Mouse (Mus musculus): ENCODE results near the gene Coasy.

The Coasy gene

DNA sequence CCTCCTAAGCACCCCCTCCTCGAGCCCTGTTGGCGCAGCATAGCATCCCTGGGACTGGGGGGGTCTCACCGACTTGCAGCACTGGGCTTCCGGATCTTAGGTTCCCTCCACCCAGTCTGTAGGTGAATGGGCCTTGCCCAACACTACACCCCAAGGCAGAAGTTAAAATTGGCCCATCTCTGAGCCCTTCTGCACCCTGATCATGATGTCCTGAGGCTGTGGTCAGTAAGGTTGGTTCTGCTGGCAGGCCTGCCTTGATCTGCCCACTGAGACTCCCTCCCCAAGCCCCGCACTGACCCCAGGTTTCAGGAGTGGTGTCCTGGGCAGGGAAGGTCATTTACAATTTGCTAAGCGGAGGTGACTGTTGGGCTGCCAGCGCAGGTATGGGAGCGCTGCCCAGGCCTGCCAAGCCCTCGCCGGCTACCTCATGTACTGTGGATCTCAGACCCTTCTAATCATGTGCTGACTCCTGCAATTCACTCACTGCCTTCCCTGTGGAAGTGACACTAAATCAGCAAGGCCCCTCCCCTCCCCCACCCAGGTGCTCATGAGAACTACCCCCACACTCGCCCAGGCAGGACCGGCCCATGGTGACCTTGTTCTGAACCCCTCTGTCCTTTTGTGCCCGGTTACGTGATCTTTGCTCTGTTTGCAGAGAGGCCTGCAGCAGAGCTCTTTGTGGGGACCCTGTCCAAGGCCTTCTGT, 19.2 kb upstream of the Coasy start:
- no peak for DNase-seq (ENCODE audit: extremely low read depth, low read depth, low spot score)

DNA sequence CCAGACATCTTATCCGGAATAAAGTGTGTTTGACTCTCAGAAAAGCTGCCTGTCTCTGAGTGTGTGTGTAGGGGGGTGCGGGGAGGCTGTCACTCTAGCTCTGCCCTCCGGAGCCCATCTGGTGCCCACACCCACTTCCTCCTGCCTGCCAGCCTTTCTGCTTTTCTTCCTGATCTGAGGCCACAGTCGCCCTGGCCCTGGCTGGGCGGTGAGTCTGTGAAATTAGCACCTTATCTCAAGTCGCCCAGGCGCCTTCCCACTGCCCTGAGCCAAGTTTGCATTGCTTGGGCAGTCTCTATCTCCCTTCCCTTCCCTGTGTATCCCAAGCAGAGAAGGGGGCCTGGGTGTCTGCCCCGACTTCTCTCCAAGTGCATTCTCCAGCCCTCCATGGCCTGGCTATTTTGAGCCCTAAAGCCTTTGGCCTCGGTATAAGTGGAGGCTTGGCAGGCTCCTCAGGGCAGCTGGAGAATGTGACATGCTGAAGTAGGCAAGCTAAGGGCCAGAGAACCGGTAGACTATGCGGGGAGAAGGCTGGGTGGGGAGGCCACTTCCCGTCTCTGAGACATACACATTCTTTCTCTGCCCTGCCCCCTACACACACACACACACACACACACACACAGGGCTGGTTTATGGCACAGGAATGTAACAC, 18.6 kb upstream of the Coasy start:
- DNase-seq (ENCODE audit: extremely low read depth, low read depth, low spot score), result no peak

DNA sequence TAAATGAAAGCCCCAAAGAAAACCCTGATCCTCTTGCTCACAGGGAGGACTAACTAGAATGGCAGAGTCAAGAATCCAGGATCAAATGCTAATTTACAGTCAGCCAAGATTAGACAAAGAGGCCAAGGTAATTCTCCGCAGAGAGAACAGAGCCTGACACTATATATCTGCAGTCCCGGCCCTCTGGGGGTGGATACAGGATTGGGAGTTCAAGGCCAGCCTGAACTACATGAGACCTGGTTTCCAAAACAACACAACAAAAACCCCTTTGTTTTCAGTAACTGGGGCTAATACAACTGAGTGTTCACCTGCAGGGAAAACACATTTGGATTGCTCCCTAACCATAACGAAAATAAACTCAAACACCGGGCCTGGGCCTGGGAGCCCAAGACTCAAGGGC, 17.9 kb upstream of the Coasy start:
- DNase-seq (ENCODE audit: extremely low read depth, low read depth, low spot score), result no peak

DNA sequence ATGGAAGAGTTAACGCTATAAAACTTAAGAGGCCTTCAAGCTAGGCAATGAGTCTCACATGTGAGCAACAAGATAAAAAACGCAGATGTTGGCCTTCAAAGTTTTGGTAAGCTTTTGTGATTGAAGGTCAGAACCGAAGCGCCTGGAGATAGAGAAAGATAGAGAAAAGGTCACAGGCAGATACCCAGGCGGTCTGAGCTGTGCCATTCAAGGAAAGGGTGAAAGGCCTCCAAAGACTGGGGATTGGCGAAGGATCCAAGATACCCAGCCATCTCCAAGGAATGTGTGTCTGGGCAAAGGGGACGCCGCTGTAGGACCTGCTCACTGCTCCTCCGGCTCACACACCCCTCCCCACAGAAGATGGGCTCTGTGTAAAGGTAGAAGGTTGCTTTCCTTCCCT, 17.4 kb upstream of the Coasy start:
- no peak for DNase-seq (ENCODE audit: extremely low read depth, low read depth, low spot score)

DNA sequence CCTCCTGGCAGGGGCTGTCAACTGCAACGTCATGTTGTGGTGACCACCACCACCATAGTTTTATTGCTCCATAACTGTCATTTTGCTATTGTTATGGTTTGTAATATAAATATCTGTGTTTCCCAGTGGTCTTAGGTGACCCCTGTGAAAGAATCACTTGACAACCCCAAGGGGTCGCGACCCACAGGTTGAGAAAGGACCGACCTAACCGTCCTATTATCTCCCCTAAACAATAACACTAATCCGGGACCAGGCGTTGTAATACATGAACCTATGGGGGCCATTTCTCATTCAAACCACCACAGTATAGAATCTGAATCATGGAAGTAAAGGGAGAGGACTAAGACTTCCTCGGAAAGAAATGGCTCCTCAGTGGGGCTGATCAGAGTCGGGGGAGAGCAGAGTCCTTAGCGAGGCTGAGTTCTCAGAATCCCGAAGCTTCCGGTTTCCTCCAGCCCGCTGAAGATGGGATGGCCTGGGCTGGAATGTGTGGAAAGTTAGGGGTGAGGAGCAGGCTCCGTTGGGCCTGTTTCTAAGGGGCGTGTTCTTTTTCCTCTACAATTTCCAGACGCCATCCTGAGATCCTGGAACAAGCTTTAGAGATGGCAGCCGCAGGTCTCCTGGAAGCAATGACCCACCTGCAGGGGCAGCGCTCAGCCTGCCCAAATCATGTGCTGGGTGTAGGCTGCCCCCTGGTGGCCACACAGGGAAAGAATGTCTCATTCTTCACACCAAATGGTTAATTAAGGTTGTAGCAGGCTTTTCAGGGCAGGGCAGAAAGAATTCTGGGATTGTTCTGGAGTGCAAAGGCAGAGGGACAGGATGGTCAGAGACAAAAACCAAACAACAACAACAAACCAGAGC, 15.6 kb upstream of the Coasy start:
- no peak for DNase-seq (ENCODE audit: extremely low read depth, low read depth, low spot score)

DNA sequence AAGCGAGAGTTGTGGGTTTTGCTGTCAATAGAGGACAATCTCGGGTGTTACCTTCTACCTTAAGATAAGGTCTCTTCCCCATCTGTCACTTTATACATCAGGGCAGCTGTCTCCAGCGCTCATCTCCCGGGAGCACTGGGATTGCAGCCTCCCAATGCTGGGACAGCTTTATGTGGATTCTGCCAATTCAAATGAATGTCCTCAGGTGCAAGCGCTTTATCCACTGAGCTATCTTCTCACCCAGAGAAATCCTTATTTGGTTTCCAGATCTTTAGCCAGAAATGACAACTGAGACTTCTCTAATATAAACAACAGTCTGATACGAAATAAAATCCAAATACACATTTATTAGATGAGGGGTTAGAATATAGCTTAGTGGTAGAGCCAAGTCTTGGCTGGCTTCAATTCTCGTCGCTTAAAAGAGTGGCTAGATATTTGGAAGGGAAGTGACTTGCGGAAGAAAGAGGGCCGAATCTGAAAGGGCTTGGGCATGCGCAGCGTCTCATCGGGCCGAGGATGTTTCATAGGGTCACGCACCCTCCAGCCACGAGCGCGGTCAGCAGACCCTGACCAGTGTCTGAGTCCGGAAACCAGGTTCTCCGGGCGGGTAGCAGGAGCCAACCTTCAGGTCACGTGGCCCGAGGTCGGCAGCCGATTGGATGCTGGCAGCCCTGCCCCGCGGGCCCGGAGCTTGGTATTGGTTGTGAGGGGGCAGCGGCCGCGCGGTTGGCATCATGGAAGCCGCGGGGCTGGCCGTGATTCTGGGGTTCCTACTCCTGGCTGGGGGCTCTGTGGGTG, 12.8 kb upstream of the Coasy start, which contains the start of gene Naglu:
Gene Naglu, plus strand, starts transcription at position 622 of the 798 bp plus-strand sequence.
- DNase-seq (ENCODE audit: extremely low read depth, low read depth, low spot score), result no peak

DNA sequence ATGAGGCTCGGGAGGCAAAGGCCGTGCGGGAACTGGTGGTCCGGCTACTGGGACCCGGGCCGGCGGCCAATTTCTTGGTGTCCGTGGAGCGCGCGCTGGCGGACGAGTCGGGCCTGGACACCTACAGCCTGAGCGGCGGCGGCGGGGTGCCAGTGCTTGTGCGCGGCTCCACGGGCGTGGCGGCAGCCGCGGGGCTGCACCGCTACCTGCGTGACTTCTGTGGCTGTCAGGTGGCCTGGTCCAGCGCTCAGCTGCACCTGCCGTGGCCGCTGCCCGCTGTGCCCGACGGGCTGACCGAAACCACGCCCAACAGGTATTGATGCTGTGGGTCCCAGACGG, 12.2 kb upstream of the Coasy start:
- DNase-seq (ENCODE audit: extremely low read depth, low read depth, low spot score), result no peak

DNA sequence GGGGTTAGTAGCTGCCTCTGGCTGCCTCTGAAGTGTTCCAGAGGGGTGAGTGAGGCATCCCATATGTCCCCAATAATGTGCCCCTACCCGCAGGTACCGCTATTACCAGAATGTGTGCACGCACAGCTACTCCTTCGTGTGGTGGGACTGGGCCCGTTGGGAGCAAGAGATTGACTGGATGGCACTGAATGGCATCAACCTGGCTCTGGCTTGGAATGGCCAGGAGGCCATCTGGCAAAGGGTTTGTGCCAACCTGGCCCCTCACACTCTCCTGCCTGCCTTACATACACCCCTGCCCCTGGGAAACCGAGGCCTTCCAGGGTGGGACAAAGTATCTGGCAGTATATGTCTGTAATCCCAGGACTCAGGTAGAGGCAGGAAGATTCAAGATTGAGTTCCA, 11.4 kb upstream of the Coasy start:
- DNase-seq (ENCODE audit: extremely low read depth, low read depth, low spot score), result no peak

DNA sequence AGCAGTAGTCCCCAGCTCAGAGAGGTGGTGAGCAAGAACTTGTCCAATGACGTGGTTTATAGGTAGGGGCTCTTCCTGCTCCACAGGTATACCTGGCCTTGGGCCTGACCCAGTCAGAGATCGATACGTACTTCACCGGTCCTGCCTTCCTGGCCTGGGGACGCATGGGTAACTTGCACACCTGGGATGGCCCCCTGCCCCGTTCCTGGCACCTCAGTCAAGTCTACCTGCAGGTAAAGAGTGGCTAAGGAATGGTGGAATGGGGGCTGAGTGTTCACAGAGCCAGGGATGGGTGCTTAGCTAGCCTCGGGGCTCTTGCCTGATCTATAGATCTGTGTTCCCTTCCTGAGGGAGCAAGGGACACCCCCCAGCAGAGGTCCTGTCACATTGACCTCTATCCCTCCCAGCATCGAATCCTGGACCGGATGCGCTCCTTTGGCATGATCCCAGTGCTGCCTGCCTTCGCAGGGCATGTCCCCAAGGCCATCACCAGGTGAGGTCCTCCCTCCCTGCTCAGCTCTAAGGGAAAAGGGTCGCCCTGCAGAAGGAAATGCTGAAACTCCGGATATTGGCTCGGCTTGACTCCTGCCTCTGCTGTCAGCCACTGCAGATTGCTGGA, 10.4 kb upstream of the Coasy start:
- DNase-seq (ENCODE audit: extremely low read depth, low read depth, low spot score), result no peak

DNA sequence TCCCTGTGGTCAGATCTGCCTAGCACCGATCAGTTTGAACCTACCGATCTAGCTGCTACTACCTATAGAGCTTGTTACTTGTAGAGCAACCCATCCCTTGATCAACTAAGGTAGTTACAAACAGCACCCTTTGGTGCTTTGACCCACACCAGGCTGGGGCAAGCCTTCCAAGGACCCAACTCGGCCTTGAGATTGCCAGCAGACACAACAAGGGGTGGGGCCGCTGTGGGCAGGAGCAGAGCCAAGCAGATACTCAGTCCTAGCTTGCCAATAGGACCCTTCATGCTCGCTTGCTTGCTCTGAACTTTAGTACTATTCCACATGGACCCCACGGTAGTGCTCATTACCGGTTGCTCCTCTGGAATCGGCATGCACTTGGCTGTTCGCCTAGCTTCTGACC, 4.2 kb upstream of the Coasy start, which contains the start of gene Hsd17b1:
Gene Hsd17b1, plus strand, starts transcription at position 291 of the 400 bp plus-strand sequence.
- DNase-seq (ENCODE audit: extremely low read depth, low read depth, low spot score), result no peak

DNA sequence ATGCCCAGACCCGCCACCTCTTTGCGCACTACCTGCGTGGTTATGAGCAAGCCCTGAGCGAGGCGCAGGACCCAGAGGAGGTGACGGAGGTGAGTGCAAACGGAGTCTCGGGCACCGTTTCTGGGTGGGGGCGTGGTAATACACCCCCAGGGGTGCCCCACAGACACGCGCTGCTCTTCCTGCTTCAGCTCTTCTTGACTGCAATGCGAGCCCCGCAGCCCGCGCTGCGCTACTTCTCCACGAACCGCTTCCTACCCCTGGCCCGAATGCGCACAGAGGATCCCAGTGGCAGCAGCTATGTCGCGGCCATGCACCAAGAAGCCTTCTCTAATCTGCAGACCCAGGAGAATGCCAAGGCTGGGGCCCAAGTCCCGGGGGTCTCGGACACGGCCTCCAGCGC, 2.6 kb upstream of the Coasy start:
- DNase-seq (ENCODE audit: extremely low read depth, low read depth, low spot score), result no peak

DNA sequence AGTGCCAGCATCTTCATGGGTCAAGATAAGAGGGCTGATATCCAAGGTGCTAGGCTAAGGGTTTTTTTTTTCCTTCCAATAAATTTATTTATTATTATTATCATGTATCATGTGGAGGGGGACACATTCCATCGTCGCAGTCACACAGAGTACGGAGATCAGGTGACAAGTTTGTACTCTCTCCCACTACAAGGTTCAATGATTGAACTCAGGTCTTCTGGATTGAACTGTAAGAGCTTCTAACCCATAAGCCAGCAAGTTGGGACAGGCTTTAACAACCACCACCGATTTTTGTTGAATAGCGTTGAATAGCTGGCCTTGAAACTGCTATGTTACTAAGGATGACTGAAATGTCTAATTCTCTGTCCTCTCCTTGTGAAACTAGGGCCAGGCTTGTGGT, 1.9 kb upstream of the Coasy start:
- no peak for DNase-seq (ENCODE audit: extremely low read depth, low read depth, low spot score)

DNA sequence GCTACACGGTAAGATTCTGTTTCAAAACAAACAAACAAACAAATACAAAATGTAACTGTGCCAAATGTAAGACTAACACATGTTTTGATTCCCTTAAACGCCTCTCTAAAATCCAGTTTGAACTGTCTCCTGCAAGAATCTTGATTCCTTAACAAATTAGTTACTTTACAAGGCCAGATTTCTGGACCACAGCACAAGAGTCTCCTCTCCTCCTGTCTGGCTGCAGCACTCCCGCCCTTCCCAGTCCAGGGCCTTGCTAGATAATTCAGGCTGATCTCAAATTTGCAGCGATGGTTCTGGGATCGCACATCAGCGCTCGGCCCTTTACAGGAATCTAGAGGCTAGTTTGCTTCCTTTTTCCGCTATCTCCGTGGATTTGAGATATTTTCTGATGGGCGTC, 706 bp upstream of the Coasy start:
- DNase-seq (ENCODE audit: extremely low read depth, low read depth, low spot score), result no peak

DNA sequence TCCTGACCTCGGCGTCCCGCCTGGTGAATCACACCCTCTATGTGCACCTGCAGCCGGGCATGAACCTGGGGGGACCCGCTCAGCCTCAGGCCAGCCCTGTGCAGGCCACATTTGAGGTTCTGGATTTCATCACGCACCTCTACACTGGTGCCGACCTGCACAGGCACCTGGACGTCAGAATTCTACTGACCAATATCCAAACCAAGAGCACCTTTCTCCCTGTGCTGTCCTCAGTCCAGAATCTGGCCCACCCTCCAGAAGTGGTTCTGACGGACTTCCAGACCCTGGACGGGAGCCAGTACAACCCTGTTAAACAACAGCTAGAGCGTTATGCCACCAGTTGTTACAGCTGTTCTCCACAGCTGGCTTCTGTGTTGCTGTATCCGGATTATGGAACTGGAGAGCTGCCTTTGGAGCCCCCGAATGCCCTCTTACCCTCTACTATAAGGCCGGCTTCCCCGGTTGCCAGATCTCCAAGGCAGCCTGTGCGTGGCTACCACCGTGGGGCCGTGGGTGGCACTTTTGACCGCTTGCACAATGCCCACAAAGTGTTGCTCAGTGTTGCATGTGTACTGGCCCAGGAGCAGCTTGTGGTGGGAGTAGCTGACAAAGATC, 825 bp downstream of the Coasy start:
- no peak for DNase-seq (ENCODE audit: extremely low read depth, low read depth, low spot score)

DNA sequence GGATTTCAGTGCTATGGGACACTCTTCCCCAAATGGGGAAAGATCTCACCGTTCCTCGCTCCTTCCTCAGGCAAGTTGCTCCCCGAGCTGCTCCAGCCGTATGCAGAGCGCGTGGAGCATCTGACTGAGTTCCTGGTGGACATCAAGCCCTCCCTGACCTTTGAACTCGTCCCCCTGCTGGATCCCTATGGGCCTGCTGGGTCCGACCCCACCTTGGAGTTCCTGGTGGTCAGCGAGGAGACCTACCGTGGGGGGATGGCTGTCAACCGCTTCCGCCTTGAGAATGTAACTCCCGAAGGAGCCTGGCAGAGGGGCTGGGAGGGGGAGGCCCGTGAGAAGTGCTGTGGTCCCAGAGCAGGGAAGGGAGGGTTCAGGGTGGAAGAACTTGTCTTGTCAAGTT, 1.9 kb downstream of the Coasy start:
- no peak for DNase-seq (ENCODE audit: extremely low read depth, low read depth, low spot score)

DNA sequence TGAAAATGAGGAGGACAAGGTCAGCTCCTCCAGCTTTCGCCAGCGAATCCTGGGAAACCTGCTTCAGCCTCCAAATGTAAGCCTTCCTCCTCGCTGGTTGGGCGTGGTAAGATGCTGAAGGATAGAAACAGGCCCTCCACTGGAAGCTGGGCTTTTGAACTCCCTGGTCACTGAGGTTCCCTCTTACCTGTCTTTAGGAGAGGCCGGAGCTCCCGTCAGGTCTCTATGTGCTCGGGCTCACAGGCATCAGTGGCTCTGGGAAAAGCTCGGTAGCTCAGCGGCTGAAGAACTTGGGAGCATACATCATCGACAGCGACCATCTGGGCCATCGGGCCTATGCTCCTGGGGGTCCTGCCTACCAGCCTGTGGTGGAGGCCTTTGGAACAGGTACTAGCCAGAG, 2.4 kb downstream of the Coasy start:
- no peak for DNase-seq (ENCODE audit: extremely low read depth, low read depth, low spot score)

DNA sequence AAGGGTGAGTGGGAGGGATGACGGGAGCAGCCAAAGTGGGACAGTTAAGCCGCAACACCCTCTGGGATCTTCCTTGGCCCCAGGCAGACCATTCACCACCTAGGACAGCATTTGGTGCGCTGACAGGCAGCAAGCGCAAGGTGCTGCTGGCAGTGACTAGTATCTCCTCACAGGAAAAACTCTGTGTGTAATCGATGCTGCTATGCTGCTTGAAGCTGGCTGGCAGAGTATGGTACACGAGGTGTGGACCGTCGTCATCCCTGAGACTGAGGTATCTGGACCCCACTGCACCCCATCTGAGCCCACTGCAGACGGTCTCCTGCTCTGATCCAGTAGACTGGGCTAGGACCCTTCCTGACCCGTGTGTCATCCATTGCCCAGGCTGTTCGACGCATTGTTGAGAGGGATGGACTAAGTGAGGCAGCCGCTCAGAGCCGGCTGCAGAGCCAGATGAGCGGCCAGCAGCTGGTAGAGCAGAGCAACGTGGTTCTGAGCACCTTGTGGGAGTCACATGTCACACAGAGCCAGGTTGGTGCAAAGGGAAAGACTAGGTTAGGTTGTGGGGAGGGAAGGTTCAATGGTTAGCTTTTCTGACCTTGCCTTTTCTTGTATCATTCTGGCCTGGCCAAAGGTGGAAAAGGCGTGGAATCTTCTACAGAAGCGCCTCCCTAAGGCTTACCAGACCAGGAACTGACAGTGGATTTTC, 3.4 kb downstream of the Coasy start:
- DNase-seq (ENCODE audit: extremely low read depth, low read depth, low spot score), result no peak

DNA sequence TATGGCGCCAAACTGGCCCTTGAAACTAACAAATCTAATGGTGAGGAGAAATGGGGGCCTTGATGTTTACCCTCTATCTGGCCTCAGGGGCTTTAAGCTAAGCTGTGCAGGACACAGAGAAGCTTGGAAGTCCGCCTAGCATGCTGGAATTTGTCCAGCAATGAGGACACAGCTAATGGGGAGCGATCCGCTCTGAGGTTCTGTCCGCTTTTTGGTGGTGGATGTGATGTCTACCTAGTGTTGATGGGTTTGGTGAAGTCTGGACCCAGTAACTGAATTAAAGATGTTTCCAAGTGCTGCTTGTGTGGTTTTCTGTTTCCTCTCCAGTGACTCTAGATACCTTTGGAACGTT, 3.9 kb downstream of the Coasy start:
- DNase-seq (ENCODE audit: extremely low read depth, low read depth, low spot score), result no peak

DNA sequence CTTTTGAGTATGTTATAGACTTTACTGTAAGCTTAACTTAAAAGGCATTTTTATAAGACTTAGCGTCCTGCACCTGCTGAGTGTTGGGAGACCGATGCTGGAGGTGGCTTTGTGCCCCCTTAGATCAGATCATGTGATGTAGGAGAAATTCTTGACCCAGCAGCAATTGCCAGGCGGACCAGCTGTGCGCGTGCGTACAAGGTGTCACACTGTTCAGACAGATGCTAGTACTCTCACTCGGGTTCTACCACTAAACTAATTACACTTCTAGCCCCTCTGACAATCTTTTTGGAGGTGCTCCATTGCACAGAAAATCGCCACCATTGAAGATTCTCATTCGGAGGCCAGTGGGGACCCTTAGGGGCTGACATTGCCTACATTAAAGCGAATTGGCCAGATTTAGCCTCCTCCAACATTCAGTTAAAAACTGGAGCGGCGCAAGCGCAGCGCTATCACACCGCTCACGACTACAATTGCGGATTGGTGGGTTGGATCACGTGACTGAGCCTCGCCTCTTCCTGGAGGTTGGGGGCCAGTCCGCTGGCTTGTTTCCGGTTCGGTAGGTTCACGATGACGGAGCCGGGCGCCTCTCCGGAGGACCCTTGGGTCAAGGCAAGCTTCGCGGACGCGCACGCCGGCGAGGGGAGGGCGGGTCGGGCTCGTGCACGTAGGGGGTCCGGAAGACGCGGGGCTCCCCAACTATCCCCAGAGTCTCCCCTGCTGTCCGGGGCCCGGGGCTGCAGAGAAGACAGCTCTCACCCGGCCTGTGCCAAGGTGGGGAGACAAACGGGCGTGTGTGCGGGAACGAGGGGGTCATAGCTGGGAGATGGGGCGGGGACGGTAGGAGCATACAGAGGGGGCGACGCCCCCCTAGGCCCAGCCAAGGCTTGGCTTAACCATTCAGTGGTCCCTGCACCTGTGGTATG, 4.7 kb downstream of the Coasy start, which contains the start of gene Mlx:
Gene Mlx, plus strand, starts transcription at position 522 of the 926 bp plus-strand sequence.
- DNase-seq (ENCODE audit: extremely low read depth, low read depth, low spot score), result no peak
